In genomic region chr13:73773519-73774205, GRCm38 (mm10) we compare ENCODE assay signal across 8 mouse cellular contexts. TPM values are rescaled to one million over a fixed set of nuclear protein-coding genes. Genes with fewer than 3 reads are reported as not detected.
DNase-seq lines count a peak whose midpoint lies in the region; ATAC-seq lines count a peak whose summit lies in the region.

No protein-coding gene starts in this region.

- H3K9me3 ChIP-seq in midbrain, embryonic 15.5 days = no peaks in the 10 kb centered on the region
- H3K9me3 ChIP-seq in midbrain, embryonic 10.5 days (replicated peaks) = no peaks in the 10 kb centered on the region

- H3K27me3 ChIP-seq in midbrain, embryonic 15.5 days (replicated peaks) = no peaks in the 10 kb centered on the region
- H3K27me3 ChIP-seq in midbrain, embryonic 10.5 days (ENCODE audit: low read depth, poor library complexity, severe bottlenecking) = no peaks in the 10 kb centered on the region

- H3K9ac ChIP-seq in midbrain, embryonic 15.5 days = no peak overlapping the region

- no peaks in the 10 kb centered on the region for H3K36me3 ChIP-seq in midbrain, embryonic 15.5 days (replicated peaks)
- H3K36me3 ChIP-seq in midbrain, embryonic 10.5 days = peaks cover 58% of the 10 kb centered on the region

- ATAC-seq in midbrain, embryonic 15.5 days (replicated peaks) = peak; percentile 65

- H3K4me3 ChIP-seq in midbrain, embryonic 15.5 days = no peak overlapping the region
- no peak overlapping the region for H3K4me3 ChIP-seq in midbrain, embryonic 10.5 days

- no peak overlapping the region for H3K4me2 ChIP-seq in midbrain, embryonic 15.5 days

- H3K4me1 ChIP-seq in midbrain, embryonic 15.5 days = peaks cover 12% of the 10 kb centered on the region; the same call in 1 of the 2 replicates
- H3K4me1 ChIP-seq in midbrain, embryonic 10.5 days = peaks cover 49% of the 10 kb centered on the region

- WGBS in midbrain, embryonic 15.5 days = 44% methylated on average over 4 of the region's 4 CpGs
- 51% methylated on average over 4 of the region's 4 CpGs for WGBS in midbrain, embryonic 10.5 days

- peak; percentile 50 to 79 for DNase-seq in adrenal gland, adult (ENCODE audit: inconsistent age in 2 of 2, low spot score in 1 of 2)
- no peak for DNase-seq in adrenal gland, postnatal 4 days (ENCODE audit: low spot score in 2 of 2)
- no peak for DNase-seq in midbrain, embryonic 10.5 days (ENCODE audit: low spot score)
- DNase-seq in gastrocnemius, postnatal 36 days = peak; percentile 8 to 24
- DNase-seq in kidney, postnatal 10 days = peak; percentile 70
- DNase-seq in ovary, postnatal 14 days (ENCODE audit: low spot score) = peak; percentile 48
- no peak for DNase-seq in embryo, embryonic 11 days

- H3K27ac ChIP-seq in midbrain, embryonic 15.5 days = no peak overlapping the region
- no peak overlapping the region for H3K27ac ChIP-seq in midbrain, embryonic 10.5 days (replicated peaks)

- intact Hi-C loops in gastrocnemius, postnatal 36 days (cut with DNase I) = no loop called here

RNA-seq across cellular contexts. Expression of gene Slc12a7, which starts 40.8 kb away (rescaled TPM):
- 10 to 100 TPM; 43.2 to 44.1 TPM for total RNA-seq in adrenal gland, postnatal 4 days (2021)
- 9.5 and 9.8 TPM in 2 replicates for polyA plus RNA-seq in midbrain, embryonic 15.5 days (2015; fragmentation: Nextera tagmentation; extraction: Ambion mirVana)
- 47.8 and 52.5 TPM in 2 replicates for polyA plus RNA-seq in midbrain, embryonic 10.5 days (2016; fragmentation: Nextera tagmentation; extraction: Ambion mirVana)
- 1 to 10 TPM; 4.3 to 5.5 TPM for total RNA-seq in gastrocnemius, postnatal 36 days (2021)

Comparison
In these comparisons a context has a peak if more than half of its experiments do, and no peak if none do; other contexts are left out.
1. DNase-seq: peak in adrenal gland, adult (2 of 2), gastrocnemius, postnatal 36 days (2 of 2), kidney, postnatal 10 days (single experiment) and ovary, postnatal 14 days (single experiment); none in adrenal gland, postnatal 4 days (0 of 2), midbrain, embryonic 10.5 days (single experiment) and embryo, embryonic 11 days (single experiment).
2. RNA of gene Slc12a7, which starts 40.8 kb away (total RNA-seq): 43.2 to 44.1 TPM in adrenal gland, postnatal 4 days; 4.3 to 5.5 TPM in gastrocnemius, postnatal 36 days; every median in the first group is over 4 times any median in the second.